Mouse (Mus musculus) kidney, adult 9 months (tissue): ENCODE results near the gene Ube2t.

Experiments
- DNase-seq: peaks from one replicate; pipeline ENCODE4 v3.0.0; 2022

The Ube2t gene

DNA sequence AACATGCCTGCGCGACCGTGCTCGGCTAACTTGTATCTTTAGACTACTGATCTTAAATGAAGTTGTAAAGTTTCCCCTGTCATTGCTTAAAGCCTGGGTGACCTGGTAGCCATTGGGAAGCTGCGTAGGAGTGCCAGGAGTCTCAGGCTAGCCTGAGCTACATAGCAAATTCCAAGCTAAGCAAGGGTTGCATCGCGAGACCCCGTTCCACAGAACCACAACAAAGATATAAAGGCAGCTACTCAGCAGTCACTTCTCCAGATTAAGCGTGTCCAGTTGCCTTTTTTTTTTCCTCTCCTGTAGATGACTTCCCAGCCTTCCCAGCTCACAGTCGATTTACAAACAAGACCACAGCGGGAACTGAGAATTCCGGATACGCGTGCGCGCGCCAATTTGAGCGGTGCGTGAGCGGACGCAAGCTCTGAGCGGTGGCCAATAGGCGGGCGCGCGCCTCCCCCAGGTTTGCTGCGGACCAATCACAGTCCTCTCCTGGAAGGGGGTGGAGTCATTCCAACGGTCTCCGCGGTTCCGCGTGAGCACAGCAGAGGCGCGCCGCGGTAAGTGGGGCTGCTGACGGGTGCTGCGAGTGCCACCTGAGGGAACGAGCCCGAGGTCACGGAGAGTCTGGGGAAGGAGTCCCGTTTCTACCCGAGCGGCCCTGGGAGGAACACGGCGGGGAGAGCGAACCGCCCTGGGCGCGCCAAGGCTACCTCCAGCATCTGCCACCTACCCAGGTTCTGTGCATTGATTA lies at the start of gene Ube2t:
Gene Ube2t (plus strand): TSS at position 513 of the 751 bp plus-strand sequence.
- DNase-seq: peak; percentile 95

DNA sequence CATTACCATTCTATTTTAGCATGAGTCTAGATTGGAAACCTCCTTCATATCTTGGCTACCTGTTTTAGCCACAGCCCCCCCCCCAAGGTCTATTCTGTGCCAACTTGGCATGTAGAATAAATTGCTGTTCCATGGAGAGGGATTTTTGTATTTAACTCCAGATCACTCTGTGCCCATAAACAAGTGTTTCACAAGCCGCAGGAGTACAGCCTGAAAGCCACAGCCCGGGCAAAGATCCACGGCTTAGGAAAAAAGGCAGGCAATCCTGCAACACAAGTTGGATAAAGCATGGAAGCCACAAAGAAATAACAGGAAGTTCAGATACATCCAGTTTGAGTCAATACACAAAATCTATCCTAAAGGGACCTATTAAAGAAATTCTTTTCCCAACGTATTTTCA lies 48.8 kb upstream of the Ube2t start:
- DNase-seq: no peak

DNA sequence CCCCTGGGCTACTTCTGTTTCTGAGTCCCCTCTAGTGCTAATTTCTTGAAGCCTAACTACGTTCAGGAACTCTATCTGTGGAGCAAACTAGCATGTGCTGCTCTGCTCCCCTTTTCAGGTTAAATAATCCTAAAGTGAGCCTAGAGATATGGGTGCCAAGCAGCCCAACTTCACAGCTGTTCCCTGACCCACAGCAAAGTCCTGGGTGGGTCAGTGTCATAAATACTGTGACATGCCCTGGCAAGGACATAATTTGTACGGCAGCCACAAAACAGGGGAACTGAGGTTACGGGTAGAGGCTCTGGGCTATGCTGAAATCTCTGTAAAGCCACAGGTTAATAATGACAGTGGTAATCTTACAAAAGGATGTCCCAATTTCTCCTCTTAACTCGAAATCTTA lies 46.9 kb upstream of the Ube2t start:
- no peak for DNase-seq

DNA sequence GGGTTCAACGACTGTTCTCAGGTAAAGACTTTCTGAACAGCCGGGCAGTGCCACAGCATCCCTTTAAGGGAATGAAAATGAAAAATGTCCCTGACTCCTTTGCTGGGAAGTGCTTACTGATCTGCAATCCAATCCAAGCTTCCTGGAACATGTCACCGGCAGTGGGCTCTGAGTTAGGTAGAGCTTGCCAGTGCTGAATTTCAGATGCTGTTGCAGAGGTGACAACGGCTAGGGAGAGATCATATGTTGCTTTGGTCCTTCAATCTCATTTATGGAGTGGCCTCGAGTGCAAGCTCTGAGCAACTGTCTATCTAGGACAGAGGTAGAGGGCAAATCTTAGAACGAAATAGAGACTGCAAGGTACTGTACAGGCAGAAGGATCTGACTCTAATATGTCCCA lies 43.4 kb upstream of the Ube2t start:
- DNase-seq: no peak

DNA sequence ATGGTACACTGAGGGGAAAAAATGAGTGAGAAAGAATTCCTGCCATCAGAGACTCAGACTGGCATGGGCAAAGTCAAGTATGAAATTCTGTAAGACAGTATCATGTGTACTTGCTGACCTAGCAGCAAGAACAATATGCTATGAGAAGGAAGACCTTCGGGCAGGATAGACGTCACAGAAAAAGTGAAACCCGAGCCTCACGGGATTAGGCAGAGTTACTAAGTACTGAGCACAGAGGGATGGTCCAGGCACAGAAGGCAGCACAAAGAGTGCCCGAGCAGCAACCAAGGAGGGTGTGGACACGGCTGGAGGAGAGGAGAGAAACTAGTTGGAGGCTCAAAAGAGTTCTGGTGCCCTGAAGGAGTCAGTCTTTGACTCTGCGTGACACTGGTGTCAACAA lies 29.9 kb upstream of the Ube2t start:
- DNase-seq: no peak

DNA sequence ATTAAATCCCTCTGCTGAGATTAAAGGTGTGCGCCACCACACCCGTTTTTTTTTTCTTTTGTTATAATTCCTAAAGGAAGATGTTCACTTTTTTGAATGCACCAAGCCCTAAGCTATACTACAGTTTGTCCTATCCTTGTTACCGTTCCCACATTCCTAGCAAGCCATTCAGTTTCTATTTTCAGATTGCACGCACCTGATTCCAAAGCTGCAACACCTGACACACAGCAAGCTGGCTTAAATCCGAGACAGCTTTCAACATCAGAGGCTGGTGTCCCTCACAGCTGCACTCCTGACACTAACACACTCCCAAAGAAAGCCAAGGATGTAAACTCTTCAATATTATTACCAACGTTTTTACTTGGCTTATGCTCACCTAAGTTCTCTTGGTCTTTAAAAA lies 26.0 kb upstream of the Ube2t start:
- no peak for DNase-seq

DNA sequence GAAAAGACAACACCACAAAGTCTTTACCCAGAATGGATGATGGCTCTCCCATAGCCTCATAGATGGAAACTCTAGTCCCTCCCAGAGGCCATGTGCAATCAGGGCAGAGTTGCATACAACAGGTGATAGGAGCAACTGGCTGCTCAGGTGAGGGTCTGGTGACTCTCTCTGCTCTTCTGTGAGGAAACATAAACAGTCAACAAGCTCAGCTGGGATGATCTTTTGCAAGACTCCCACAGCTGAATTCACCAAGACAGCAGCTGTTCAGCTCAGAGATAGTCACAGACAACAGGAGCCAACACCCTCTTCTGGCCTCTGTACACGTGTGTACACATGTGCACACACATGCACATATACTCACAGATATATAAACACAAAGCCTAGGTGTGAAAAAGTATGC lies 24.1 kb upstream of the Ube2t start:
- DNase-seq: no peak

DNA sequence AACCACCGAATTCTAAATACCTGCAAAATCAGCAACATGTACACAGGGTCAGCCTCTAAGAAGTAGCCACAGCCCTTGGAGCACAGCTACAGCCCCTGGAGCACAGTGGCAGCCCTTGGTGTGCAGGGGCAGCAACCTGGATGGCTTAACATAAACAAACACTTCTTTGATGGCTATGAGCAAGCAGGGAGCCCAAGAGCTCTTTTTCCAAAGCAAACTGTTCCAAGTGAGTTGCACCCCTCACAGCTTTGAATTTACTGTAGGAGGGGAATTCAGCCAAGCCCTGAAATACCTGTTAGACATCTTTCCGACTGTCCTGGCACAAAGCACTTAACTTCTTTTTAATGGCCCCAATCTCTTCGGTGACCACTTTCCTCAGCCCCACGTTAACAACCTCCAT lies 21.5 kb upstream of the Ube2t start:
- no peak for DNase-seq

DNA sequence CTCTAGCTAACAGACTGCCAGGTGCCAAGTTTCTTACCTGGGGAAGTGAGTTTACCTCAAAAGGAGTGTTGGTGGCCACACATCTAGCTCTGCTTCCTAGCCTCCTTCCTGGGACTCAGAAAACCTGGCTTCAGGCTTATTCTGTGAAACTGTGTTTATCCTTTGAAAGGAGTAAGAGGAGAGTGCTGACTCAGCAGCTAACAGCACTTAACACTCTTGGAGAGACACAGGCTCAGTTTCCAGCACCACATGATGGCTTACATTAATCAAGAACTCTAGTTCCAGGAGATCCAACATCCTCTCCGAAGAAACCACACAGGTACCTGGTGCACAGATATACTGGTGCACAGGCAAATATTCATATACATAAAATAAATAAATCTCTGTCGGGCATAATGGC lies 19.5 kb upstream of the Ube2t start:
- no peak for DNase-seq

DNA sequence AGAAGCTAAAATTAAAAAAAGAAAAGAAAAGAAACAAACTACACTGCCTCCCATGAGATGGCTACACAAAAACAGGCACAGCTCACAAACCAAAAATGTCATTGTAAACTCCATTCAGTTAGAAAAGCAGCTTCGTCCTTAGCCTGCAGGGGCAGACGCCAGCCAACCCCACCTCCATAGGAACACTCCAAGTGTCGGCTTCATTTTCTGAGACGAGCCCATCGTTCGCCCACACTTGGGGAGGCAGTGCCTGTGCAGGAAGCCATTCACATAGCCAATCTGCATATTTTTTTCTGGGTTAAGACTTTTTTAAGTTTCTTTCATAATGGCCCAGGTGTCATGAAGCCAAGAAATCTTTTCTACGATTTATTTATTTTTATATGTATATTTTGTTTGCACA lies 14.8 kb upstream of the Ube2t start:
- no peak for DNase-seq

DNA sequence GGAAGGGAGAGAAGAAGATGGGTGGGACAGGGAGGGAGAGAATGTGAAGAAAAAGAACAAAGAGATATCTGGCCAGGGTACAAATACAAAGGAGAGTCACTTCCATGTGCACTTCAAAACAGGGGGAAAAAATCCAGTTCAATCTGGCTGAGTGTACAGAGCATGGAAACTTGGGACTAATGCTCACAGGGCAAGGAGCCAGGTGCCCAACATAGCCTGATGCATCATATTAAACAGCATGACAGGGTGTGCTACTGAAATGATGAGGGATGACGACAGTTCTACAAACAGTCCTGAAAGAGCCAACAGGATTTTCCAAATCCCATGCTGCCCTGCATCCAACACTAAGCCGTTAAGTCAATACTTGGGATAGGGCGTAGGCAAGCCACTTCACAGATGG lies 12.4 kb upstream of the Ube2t start:
- no peak for DNase-seq

DNA sequence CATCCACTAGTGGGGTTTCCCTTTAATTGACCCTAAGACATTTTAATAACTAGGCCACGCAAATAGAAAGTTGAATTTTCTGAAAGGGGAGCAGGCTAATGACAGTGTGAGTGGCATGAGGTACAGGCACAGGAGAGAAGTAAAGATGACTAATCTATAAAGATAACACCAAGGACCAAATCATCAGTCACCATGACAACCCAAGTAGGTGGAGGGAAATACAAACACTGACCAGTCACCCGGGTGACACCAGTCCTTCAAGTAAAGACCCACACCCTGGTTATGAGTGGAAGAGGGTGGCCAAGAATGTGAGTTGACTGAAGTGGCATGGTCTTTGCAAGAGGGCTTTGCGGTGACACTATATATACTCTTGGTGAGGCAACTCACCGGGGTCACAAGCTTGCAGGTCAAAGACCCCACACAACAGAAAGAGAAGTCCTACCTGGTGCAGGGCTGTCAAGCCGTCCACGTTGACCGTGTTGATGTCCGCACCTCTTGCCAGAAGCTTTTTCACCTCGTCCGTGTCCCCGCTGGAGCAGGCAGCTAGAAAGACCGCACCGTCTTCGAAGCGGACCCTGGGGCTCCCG lies 7.2 kb upstream of the Ube2t start:
- DNase-seq: peak; percentile 19

DNA sequence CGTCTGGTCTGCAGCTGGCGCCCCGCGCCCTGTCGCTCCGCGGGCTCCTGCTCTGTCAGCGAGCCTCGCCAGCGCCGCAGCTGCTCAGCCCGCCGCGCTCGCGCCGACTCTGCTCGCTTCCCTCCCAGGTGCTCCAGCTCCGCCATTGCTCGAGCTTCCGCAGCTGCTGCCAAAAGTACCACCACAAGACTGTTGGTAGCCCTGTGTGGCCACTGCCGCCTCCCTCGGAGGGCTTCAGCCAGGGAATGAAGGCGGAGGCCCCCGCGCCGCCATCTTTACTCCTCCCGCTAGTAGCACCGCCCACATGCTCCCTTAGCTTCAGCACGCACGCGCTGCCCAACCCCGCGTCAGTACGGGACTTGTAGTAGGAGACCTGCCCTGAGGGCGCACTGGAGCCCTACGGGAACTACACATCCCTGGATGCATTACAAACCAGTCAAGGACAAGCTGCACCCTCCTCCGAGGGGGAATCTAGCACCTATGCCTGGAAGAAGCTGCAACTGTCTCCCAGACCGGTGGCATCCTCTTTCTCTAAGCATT lies 6.7 kb upstream of the Ube2t start, which contains the start of gene Ppp1r12b:
Gene Ppp1r12b (minus strand): TSS at position 306 of the 540 bp plus-strand sequence.
- peak; percentile 98 for DNase-seq

DNA sequence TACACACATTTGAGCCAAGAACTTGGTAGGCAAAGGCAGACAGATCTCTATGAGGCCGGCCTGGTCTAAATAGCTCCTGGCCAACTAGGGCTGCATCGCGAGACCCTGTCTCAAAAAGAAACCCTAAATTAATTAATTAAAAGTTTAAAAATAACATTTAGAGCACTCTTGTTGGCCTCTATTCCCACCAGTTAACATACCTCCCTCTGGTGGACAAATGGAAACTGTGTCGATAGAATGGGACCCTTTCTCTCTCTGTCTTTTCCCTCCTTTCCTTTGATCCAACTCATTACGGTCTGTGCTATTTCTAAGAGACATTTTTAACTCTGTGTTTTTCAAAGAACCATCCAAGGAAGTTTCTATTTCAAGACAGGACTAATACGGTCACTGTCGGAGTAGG lies 1.7 kb upstream of the Ube2t start:
- DNase-seq: no peak

DNA sequence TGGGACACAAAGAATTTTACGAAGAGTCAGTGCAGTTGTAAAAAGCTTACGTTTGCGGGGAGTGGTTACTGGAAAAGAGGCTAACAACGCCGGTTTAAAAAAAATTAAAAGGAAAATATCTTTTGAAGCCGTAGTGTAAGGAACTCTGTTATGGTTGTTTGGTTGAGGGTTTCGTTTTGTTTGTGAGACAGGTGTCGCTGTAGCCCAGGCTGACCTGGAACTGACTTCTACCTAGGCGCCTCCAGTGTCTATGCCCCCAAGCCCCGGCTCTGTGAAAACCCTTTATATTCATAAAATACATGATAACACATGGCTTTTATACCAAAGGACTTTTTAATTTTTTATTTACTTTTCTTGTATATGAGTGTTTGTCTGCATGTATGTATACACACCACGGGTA lies 456 bp downstream of the Ube2t start:
- DNase-seq: no peak

DNA sequence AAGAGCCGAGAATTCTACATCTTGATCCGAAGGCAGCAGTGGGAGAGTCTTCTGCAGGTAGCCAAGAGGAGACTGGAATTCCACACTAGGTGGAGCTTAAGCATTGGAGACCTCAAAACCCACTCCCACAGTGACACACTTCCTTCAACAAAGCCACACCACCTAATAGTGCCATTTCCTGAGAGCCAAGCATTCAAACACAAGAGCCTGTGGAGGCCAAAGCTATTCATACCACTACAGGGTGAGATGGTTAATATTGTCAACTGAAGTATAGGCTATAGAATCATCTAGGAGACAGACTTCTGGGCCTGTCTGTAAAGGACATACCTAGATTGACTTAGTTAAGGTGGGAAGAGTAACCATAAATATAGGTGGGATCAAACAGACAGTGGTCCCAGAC lies 3.1 kb downstream of the Ube2t start:
- no peak for DNase-seq

DNA sequence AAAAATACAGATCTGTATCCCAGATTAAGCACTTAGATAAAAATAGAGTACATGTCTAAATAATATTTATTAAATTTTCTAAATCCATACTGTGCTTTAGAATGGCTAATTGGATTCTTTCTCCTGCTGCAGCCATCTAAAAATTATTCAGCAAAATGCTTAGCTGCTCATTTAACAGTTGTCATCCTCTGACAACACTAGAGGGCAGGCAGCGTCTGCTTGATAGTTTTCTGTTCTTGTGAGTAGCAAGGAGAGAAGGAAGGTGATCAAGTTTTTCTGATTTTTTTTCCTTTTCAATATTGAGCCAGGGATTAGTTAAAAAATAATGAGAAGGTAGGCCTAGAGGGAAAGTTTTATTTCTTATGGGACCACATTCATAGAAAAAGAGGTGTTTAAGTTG lies 10.6 kb downstream of the Ube2t start:
- DNase-seq: no peak

DNA sequence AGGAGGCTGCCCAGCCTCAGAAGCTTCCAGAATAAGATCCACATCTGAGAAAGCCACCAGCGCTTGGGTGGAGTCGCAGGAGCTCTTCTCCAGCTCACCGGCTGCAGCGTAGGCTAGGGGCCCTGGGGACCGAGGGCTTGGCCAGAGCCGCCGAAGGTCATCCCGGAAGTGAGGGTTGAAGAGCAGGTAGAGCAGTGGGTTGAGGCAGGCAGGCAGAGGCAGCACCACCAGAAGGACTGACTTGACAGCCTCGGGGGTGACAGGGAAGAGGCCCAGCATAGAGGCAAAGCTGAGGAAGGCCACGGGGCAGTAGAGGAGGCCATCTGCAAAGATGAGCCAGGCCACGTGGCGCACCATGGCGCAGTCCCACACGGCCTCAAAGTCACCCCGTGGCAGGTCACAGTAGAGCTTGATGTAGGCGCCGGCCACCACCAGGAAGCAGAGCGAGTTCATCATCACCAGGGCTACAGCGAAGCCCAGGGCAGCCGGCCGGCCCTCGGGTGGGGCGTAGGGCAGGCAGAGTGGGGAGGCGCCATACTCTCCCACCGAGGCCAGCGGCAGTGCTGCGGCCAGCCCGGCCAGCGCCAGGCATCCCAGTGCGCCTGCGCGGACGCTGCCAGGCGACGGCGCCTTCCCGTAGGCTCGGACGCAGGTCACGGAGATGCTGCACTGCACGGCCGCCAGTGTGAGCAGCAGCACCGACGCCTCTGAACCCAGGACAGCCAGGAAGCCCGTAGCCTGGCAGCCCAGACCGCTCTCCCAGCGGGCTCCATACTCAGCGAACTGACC lies 25.0 kb downstream of the Ube2t start:
- DNase-seq: peak; percentile 32

DNA sequence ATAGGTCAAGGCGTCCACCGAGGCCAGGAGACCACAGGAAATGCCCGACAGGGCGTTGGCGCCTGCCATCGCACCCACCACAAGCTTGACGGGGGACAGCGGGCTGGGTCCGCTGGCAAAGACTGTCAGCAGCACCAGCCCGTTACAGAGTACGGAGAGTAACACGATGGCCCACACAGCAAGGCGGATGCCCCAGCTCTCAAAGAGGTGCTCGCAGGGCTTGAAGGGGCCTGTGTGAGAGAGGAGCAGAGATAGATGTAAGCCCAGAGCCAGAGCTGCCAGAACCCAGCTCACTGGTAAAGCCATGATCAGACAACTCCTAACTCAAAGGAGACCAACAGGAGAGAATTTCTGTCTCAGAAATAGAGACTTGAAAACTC lies 25.6 kb downstream of the Ube2t start:
- no peak for DNase-seq

DNA sequence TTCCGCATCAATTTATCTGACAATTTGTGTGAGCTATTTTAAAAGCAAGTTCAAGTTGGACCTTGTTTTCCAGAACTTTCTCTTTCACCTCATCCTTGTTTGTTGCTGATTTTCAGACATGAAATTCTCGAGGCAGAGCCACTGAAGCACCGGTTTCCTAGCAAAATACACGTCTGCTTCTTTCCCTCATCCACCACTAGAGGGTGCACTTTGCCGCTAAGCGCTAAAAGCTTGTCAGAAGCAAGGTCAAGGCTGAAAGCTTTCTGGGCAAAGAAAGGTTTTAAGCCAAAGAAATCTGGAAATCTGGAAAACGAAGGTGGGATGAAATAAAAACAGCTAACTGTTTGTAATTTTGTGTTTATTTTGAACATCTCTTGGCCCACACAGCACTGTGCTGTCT lies 27.0 kb downstream of the Ube2t start:
- DNase-seq: peak; percentile 78

DNA sequence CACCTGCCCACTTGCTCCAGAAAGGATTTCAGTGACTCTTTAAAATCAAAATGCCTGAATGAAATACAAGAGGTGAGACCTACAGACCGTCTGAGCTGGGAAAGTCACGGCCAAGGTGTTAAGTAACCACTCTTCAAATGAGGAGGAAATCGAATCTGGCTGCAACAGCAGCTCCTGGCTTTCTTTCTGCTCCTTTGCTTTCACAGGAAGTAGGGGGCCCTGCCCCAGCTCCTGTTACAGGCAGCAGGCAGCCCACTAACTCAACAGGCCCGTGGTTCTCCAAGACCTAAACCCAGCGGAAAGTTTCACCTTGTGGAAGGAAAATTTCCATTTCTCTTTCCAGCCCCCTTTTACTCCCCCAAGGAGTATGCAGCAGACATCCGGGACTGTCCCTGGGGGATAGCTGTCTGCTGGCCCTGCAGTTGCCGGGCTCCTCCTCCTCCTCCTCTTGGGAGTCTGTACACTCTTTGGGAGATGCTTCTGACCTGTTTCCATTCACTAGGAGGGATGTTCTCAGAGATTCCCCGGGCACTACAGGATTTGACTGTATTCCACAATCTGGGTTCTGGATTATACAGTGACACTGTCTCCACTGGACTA lies 29.8 kb downstream of the Ube2t start:
- DNase-seq: peak; percentile 20

DNA sequence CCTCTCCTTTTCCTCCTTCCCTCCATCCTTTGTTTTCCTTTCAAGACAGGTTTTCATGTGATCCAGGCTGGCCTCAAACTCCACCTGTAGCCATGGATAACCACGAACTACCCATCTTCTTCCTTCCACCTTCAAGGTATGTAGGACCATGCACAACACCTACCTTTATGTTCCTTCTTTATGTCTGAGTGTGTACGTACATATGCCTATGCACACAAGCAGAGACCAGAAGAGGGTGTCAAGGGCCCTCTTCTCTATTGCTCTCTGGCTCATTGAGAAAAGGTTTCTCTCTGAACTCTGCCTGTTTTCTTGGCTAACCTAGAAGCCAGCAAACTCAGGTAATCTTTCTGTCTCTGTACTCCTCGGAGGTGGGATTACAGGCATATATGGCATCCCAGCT lies 32.4 kb downstream of the Ube2t start:
- no peak for DNase-seq

DNA sequence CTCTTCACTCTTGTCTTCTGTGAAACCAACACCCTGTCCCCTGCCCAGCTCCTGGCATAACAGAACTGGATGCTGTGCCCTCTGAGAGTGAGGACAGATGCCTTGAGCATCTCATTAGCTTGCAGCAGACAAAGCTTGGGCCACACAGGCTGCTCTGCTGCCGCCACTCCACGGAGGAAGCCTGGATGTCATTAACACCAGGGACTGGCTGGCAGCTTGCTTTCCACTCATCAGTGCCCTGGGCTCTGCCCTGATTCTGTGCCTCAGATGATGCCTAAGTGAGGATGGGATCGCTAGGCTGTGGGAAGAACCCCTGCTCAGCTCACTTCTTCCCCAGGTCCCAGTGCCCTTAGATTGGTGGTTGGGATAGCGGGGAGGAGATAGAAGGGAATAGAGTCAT lies 33.1 kb downstream of the Ube2t start:
- DNase-seq: no peak

DNA sequence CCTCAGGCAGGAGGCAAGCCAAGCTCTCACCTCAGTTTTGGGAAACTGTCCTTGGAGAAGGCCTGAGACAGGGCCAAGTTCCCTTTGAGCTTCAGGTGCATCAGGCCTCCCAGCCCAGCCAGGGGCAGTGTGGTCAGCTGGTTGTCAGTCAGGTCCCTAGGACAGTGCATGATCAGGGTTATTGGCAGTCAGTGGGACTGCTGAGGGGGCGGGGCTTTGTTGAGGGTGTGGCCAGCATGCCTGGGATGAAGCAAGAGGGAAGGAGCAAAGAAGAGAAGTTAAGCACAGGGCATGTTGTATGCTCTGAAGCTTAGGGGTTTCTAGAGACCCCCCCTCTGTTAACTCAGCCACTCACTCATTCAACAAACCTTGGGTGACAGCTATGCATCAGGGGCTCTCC lies 33.6 kb downstream of the Ube2t start:
- DNase-seq: no peak
